Mouse (Mus musculus) lung, postnatal 4 days (tissue): ENCODE measurements around the gene Pde1c.

Experiments
- DNase-seq, 2 experiments: peaks; one replicate each; pipeline ENCODE4 v3.0.0; 2021

Pde1c gene

DNA sequence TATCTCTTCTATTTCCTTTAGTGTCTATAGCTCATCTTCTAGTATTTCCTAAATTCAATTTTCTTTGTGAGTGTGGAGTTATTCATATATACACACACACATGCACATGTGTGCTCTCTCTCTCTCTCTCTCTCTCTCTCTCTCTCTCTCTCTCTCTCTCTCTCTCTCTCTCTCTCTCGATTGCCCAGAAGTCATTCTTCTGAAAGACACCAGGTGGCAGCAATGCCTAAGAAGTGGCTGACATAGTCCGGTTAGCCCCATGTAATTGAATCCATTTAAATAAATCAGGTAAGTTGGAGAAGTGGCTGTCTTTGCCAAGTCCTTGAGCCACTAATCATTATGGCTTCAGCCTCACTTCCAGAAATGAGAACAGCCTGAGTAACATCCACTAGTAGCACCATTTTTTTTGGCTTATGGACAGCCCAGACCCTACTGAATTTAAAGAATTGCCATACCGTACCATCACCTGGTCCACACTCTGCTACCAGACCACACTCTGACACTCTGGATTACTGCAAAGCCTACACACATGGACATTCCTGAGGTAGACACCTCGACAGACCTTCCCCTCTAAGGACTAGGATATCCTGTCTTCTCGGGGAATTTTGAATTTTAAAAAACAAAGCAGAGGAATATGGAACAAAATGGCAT is 502.1 kb downstream of the Pde1c start:
- peak in 1 of 2 experiments; percentile 30 for DNase-seq

DNA sequence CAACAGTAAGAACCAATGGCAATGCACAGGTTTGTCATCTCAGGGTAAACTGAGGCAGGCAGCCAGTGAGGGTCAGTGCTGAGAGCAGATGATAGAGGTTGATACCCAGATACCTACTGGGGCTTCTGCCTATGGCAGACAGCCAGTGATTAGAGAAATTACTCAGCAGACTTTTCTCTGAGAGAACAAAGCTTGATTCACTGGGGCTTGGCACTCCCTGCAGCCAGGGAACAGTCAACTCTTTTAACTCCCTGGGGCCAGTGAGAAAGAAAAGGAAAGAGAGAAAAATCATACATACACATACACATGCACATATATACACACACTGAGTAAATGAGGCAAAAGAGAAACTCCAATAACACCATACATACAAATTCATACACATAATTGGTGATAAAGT is 505.2 kb downstream of the Pde1c start:
- no peak for DNase-seq

DNA sequence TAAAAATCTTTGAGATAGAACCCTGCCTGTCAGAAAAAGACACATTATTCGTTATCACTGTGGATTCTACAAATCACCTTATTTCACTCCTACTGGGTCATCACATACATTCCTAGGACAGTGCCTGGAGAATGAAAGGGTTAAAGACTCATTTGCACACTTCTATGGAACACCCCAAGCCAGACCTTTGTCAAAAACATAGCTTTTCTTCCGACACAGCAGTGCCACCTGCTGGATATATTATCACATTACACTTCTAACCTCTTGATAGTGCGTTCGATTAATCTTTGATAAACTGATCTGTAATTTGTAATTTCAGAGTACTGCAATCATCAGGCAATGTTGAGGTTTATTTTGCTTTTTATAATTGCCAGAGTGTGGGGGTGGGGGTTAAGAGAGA is 519.8 kb downstream of the Pde1c start:
- no peak for DNase-seq

DNA sequence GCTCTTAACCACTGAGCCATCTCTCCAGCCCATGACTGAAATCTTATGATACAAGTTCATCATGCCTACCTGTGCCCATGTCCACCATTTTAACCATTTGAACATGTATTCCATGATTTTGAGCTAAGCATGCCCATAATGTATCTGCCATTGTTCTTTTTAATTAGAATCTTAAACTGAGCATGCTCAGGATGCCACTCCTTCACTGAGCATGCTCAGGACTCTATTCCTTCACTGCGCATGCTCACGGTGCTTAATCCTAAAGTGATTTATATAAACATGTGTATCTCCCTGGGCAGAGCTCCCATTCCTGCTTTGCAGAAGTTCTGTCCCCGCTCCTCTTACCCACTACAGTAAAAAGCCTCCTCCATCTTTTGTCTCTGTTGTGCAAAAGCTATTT is 520.3 kb downstream of the Pde1c start:
- no peak for DNase-seq

DNA sequence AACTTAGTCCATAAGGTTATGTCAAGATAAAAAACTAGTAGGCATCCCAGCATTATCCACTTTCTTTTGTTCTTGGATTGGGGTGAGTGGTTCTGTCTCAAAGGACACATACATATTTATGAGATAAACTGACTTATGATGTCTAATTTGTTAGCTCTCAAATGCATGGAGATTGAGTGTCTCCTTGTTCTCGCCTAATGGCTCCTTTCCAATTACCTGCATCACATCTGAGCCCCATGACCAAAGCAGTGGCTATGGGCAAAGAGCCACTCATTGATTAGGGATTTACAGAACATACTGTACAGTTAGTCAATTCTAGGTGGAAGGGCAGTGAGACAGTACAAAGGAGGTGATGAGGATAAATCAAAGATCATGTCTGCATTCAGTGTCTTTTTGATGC is 524.2 kb downstream of the Pde1c start:
- DNase-seq: no peak

DNA sequence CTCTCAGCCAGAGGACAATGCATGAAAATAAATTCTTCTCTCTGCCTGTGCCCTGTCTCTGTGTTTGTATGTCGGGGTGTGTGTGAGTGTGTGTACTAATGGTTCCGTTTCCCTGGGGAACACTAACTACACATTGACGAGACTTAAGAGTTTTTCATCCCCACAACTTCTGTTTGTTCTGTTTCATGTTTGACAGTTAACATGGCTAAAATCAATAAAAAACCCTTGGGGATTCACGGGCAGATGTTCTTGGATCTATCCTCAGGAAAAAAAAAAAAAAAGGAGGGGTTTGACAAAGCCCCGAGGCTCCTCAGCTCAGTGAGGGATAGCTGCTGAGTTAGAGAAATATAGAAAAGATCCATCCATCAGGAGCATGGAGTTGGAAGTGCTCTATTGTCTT is 524.6 kb downstream of the Pde1c start:
- no peak for DNase-seq

DNA sequence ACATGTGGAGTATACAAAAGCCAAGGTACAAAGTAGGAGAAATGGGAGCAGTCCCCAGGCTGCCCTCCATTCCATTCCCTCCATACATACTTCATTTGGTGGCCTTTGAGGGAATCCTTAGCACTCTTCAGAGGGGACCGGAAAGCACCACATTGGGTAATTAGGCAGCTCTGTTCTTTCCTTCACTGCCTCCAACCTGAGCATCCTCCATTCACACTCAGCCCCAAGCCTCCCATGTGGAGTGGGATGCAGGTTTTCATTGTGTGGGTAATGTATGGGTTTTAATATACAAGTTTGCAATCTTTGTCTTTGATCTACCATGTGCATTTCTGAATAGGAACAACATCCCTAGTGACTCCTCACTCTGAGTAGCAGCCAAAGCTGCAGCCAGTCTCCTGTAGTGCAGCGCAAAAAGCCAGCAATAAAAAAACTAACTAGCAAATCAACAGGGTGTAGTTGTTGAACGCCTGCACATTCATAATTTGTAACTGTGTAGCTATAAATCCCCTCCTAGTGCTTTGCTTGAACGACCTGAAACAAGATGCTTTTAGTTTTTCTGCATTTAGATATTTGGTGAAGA is 529.3 kb downstream of the Pde1c start:
- no peak for DNase-seq

DNA sequence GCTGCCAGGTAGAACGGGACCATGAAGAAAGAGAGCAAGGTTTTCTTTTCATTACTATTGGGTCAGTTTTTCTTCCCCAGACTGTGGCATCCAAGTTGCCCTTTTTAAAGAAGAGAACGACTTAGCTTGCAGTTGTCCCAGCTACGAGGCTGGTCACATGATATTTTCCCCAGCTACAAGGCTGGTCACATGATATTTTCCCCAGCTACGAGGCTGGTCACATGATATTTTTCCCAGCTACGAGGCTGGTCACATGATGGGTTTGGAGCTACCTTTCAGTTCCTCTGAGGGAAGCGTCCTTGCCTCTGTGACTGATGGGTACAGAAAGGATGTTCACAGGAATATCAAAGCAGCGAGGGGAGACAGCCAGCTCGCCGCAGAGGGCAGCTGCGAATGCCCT is 533.8 kb downstream of the Pde1c start:
- no peak for DNase-seq

DNA sequence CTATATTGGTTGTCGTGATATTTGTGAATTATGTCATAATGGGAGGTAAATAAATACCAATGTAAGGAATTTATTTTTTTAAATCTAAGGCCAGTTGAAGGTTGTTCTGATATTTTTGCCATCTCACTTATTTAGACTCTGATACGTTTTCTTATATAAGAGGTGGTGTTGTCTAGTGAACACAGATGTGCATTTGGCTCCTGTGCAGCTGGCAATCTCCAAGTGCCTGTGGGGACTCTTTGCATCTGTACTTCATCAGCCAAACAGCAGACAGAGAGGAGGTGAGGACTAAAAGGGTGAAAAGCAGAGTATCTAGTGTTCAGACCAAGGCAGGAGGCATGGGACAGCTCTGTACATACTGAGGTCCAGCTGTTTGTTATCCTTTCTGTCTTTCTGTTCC is 536.7 kb downstream of the Pde1c start:
- DNase-seq: no peak

DNA sequence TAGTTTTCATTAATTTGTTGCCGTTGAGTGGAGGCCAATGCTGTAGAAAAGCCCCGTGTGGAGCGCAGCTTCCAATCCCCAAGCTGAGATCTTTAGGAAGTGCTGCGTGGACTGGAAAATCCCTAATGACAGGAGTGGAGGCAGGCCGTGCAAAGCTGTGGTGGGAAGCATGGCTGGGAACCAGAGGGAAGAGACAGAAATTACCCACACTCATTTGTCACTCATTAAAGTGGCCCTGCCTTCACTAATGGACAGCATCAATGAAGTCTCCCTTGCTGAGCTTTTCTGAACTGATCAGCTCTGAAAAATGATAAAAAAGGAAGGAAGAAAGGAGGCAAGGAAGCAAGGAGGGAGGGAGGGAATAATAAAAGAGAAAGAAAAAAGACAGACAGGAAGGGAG is 538.9 kb downstream of the Pde1c start:
- no peak for DNase-seq

DNA sequence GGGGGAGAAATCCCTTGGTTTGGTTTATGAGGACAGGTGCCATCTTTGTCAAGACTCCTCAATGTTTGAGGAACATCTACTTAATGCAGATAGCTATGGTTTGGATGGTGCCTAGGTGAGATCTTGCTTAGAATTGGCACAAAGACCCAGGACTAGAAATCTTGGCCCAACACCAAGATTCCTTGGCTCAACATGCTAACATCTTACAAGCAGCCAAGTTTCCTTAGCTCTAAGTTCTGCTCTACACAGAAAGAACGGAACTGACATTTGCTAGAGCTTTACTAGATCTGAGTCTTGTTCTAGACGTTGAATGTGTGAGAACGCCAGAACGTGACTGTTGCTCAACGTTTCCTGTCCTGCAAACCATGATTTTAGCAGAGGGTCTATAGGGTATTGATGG is 540.9 kb downstream of the Pde1c start:
- no peak for DNase-seq

DNA sequence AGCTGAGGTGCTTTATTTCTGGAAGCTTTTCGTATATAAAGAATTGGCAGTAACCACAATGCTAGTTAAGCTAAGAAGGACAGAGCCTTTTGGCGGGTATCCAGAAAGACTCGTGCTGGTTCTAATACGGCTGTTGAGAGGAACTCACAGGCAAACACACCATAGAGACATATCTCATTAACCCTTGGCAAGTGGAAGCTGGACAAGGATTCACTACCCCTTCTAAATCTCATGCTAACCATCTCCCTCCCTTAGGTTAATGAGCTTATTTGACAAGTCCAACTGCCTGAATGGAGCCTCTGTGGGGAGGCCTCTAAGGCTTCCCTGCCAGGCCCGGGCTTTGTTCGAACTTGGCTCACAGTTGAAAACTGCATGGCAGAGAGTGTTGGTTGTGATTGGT is 541.6 kb downstream of the Pde1c start:
- DNase-seq: no peak

DNA sequence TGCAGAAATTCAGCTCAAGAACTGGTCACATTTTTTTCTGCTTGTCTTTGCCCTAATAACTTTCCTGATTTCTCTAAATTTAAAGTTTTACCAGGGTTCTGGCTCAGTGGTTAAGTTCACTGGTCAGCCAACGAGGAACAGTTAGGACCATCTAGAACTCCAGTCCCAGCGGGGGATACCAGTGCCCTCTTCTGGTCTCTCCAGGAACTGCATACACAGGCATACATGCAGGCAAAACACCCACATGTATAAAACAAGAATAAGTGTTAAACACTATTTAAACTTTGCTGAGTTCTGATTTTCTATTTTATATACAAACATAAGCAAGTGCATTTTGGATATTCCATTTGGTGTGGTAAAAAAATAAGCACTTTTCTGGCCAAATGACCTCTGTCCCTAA is 543.4 kb downstream of the Pde1c start:
- DNase-seq: no peak
